23 mouse cellular contexts compared by ENCODE assay signal in genomic region chr6:19457048-19457447, GRCm38 (mm10).
"Had no signal": no experiment of that assay in that cellular context is flagged by ENCODE, and none has a peak within 500 bp of the region (broad histone marks: within the 10 kb centered on the region; RNA-seq: fewer than 3 reads in every experiment).

No protein-coding gene starts in this region.

- H3K9me3 ChIP-seq: limb, embryonic 10.5 days; limb, embryonic 13.5 days; liver, embryonic 12.5 days; liver, embryonic 15.5 days; lung, embryonic 15.5 days; midbrain, embryonic 12.5 days; midbrain, embryonic 15.5 days; neural tube, embryonic 13.5 days had no signal

- H3K27me3 ChIP-seq: limb, embryonic 13.5 days; liver, embryonic 12.5 days; liver, embryonic 15.5 days; lung, embryonic 15.5 days; midbrain, embryonic 12.5 days; midbrain, embryonic 15.5 days; neural tube, embryonic 13.5 days had no signal

- ATAC-seq: liver, embryonic 12.5 days; midbrain, embryonic 15.5 days had no signal

- H3K36me3 ChIP-seq: limb, embryonic 10.5 days; limb, embryonic 13.5 days; liver, embryonic 12.5 days; liver, embryonic 15.5 days; lung, embryonic 15.5 days; midbrain, embryonic 12.5 days; midbrain, embryonic 15.5 days; neural tube, embryonic 13.5 days had no signal

- H3K4me1 ChIP-seq: limb, embryonic 10.5 days; limb, embryonic 13.5 days; liver, embryonic 12.5 days; liver, embryonic 15.5 days; lung, embryonic 15.5 days; midbrain, embryonic 12.5 days; midbrain, embryonic 15.5 days; neural tube, embryonic 13.5 days had no signal

- H3K27ac ChIP-seq: kidney, postnatal 0 days; layer of hippocampus, adult 2 months; limb, embryonic 10.5 days; limb, embryonic 13.5 days; liver, embryonic 12.5 days; liver, embryonic 15.5 days; lung, embryonic 15.5 days; midbrain, embryonic 12.5 days; midbrain, embryonic 15.5 days; neural tube, embryonic 13.5 days had no signal

- H3K4me3 ChIP-seq: layer of hippocampus, adult 2 months; limb, embryonic 10.5 days; limb, embryonic 13.5 days; liver, embryonic 12.5 days; liver, embryonic 15.5 days; lung, embryonic 15.5 days; midbrain, embryonic 12.5 days; midbrain, embryonic 15.5 days; myocyte; neural tube, embryonic 13.5 days had no signal

- H3K4me2 ChIP-seq: limb, embryonic 13.5 days; liver, embryonic 12.5 days; liver, embryonic 15.5 days; lung, embryonic 15.5 days; midbrain, embryonic 12.5 days; midbrain, embryonic 15.5 days; neural tube, embryonic 13.5 days had no signal

- DNase-seq: kidney, adult 18-20 months; kidney, postnatal 25 days; layer of hippocampus, adult 9-11 months; liver; lung, adult 18-20 months; lung, postnatal 14 days; lung, postnatal 4 days; retina, postnatal 1 day; right cerebral cortex, postnatal 25 days; spleen, adult 18-20 months; thymus, adult 18-20 months; thymus, postnatal 36 days had no signal

- H3K9ac ChIP-seq: limb, embryonic 13.5 days; liver, embryonic 12.5 days; liver, embryonic 15.5 days; lung, embryonic 15.5 days; midbrain, embryonic 12.5 days; midbrain, embryonic 15.5 days; neural tube, embryonic 13.5 days had no signal
